Comparison of ENCODE assay signal across 15 mouse cellular contexts in the genomic region with DNA sequence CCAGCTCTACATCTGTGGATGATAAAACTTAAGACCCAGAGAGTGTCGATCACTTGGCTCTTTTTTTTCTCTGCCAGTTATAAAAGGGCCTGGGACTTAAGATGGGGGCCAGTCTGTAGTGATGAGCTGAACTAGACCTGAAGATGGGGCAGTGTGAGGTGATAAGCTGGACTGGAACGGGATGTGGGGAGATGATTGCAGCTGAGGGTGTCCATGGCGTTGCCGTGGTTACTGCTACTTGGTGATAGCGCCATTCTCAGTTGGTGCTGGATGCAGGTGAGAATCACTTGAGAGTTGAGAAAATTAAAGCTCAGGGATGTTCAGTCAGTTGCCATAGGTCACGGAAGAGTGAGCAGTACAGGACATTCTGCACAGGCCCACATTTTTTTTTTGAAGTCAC. TPM values are rescaled to one million over a fixed set of nuclear protein-coding genes. Genes with fewer than 3 reads are reported as not detected.
DNase-seq lines count a peak whose midpoint lies in the region; ATAC-seq and TF ChIP-seq lines count a peak whose summit lies in the region.
"Had no signal": no experiment of that assay in that cellular context is flagged by ENCODE, and none has a peak within 500 bp of the region (broad histone marks: within the 10 kb centered on the region; RNA-seq: fewer than 3 reads in every experiment).

No protein-coding gene starts in this region.

- H3K27me3 ChIP-seq in heart, embryonic 12.5 days (replicated peaks): no peaks in the 10 kb centered on the region
- H3K27me3 ChIP-seq in kidney, adult 2 months (replicated peaks; ENCODE audit: control insufficient read depth, insufficient read depth, low read length): no peaks in the 10 kb centered on the region
- H3K27me3 ChIP-seq in kidney, embryonic 16.5 days (ENCODE audit: insufficient read depth, low read length): no peaks in the 10 kb centered on the region
- H3K27me3 ChIP-seq in midbrain, embryonic 16.5 days (ENCODE audit: control insufficient read depth, insufficient read depth, low read depth, low read length): no peaks in the 10 kb centered on the region
- no peaks in the 10 kb centered on the region for H3K27me3 ChIP-seq in midbrain, embryonic 10.5 days (ENCODE audit: low read depth, poor library complexity, severe bottlenecking)
- H3K27me3 ChIP-seq: heart, embryonic 15.5 days; hindbrain, embryonic 13.5 days had no signal

- no peaks in the 10 kb centered on the region; the same call in 1 of the 2 replicates for H3K36me3 ChIP-seq in heart, embryonic 12.5 days
- H3K36me3 ChIP-seq in kidney, adult 2 months (ENCODE audit: control insufficient read depth, insufficient read depth, low read length): no peaks in the 10 kb centered on the region
- no peaks in the 10 kb centered on the region for H3K36me3 ChIP-seq in kidney, embryonic 16.5 days (ENCODE audit: insufficient read depth, low read length)
- H3K36me3 ChIP-seq in midbrain, embryonic 16.5 days (ENCODE audit: control insufficient read depth, insufficient read depth, low read length): no peaks in the 10 kb centered on the region
- H3K36me3 ChIP-seq in midbrain, embryonic 10.5 days: 0 out of 2 replicates have a peak, but pooled peaks cover 2% of the 10 kb centered on the region
- H3K36me3 ChIP-seq: embryonic facial prominence, embryonic 10.5 days; heart, embryonic 15.5 days; hindbrain, embryonic 13.5 days had no signal

- no peak for TF ChIP-seq CTCF in kidney, adult 2 months (conservative IDR thresholded peaks at IDR 0.05; ENCODE audit: insufficient read depth, insufficient read length, low read depth, low read length)

- WGBS in heart, embryonic 12.5 days: 77% methylated on average over 6 of the region's 6 CpGs
- WGBS in kidney, adult 2 months: 85% methylated on average over 6 of the region's 6 CpGs
- 92% methylated on average over 6 of the region's 6 CpGs for WGBS in kidney, embryonic 16.5 days
- 68% methylated on average over 6 of the region's 6 CpGs for WGBS in midbrain, embryonic 16.5 days
- WGBS in midbrain, embryonic 10.5 days: 86% methylated on average over 6 of the region's 6 CpGs

- no peak for TF ChIP-seq POLR2A in kidney, adult 2 months (IDR thresholded peaks at IDR 0.05; ENCODE audit: low read depth, low read length)

- H3K4me2 ChIP-seq in heart, embryonic 12.5 days: no peak overlapping the region
- H3K4me2 ChIP-seq in kidney, embryonic 16.5 days (replicated peaks; ENCODE audit: low read depth, low read length): no peak overlapping the region
- no peak overlapping the region for H3K4me2 ChIP-seq in midbrain, embryonic 16.5 days (ENCODE audit: low read length)
- H3K4me2 ChIP-seq: heart, embryonic 15.5 days; hindbrain, embryonic 13.5 days had no signal

- intact Hi-C loops in heart, postnatal 10 days (cut with DNase I): loop anchor here (10.0 kb wide), 1 partner anchor 467 kb away; no protein-coding TSS in a partner anchor

- H3K9me3 ChIP-seq in heart, embryonic 12.5 days (replicated peaks): no peaks in the 10 kb centered on the region
- H3K9me3 ChIP-seq in kidney, embryonic 16.5 days (ENCODE audit: low read length): no peaks in the 10 kb centered on the region
- H3K9me3 ChIP-seq in midbrain, embryonic 16.5 days (replicated peaks; ENCODE audit: control insufficient read depth, low read length, poor library complexity, severe bottlenecking): no peaks in the 10 kb centered on the region
- no peaks in the 10 kb centered on the region for H3K9me3 ChIP-seq in midbrain, embryonic 10.5 days (replicated peaks)
- H3K9me3 ChIP-seq: embryonic facial prominence, embryonic 10.5 days; heart, embryonic 15.5 days; hindbrain, embryonic 13.5 days had no signal

- H3K4me1 ChIP-seq in heart, embryonic 12.5 days (replicated peaks): peaks cover 58% of the 10 kb centered on the region
- peaks cover 6% of the 10 kb centered on the region; the same call in 1 of the 2 replicates for H3K4me1 ChIP-seq in kidney, adult 2 months (ENCODE audit: control insufficient read depth, insufficient read depth, low read length)
- no peaks in the 10 kb centered on the region for H3K4me1 ChIP-seq in kidney, embryonic 16.5 days (ENCODE audit: insufficient read depth, low read length)
- 0 out of 2 replicates have a peak, but pooled peaks cover 10% of the 10 kb centered on the region for H3K4me1 ChIP-seq in midbrain, embryonic 16.5 days (ENCODE audit: control insufficient read depth, insufficient read depth, low read length)
- no peaks in the 10 kb centered on the region for H3K4me1 ChIP-seq in midbrain, embryonic 10.5 days
- H3K4me1 ChIP-seq: embryonic facial prominence, embryonic 10.5 days had no signal

- no peak for DNase-seq in heart, postnatal 10 days
- DNase-seq in kidney, adult 2 months: peak; percentile 14
- no peak for DNase-seq in midbrain, embryonic 10.5 days (ENCODE audit: low spot score)
- DNase-seq: adrenal gland, adult 2 months; adrenal gland, postnatal 25 days; cerebellum, adult 2 months; gastrocnemius, postnatal 36 days; heart, adult 11 months had no signal

- no peak overlapping the region for H3K27ac ChIP-seq in heart, embryonic 12.5 days (ENCODE audit: poor library complexity, severe bottlenecking)
- no peak overlapping the region for H3K27ac ChIP-seq in kidney, adult 2 months (ENCODE audit: insufficient read depth, low read depth, low read length)
- no peak overlapping the region for H3K27ac ChIP-seq in kidney, embryonic 16.5 days (ENCODE audit: low read length)
- H3K27ac ChIP-seq in midbrain, embryonic 16.5 days (ENCODE audit: low read length): 0 out of 2 replicates have a peak overlapping the region, but pooled peaks have one; percentile 10
- no peak overlapping the region for H3K27ac ChIP-seq in midbrain, embryonic 10.5 days (replicated peaks)
- H3K27ac ChIP-seq: embryonic facial prominence, embryonic 10.5 days; hindbrain, embryonic 13.5 days had no signal

- ATAC-seq in heart, embryonic 12.5 days (ENCODE audit: insufficient number of reproducible peaks, low FRiP score): no peak
- ATAC-seq in kidney, embryonic 16.5 days (ENCODE audit: low FRiP score, low TSS enrichment): no peak
- no peak for ATAC-seq in midbrain, embryonic 16.5 days
- ATAC-seq: intestine, embryonic 16.5 days had no signal

- H3K9ac ChIP-seq in heart, embryonic 12.5 days: peak overlapping the region; percentile 22; the same call in 1 of the 2 replicates
- H3K9ac ChIP-seq in kidney, embryonic 16.5 days (replicated peaks; ENCODE audit: low read length): no peak overlapping the region
- H3K9ac ChIP-seq in midbrain, embryonic 16.5 days (ENCODE audit: low read depth, low read length): no peak overlapping the region
- H3K9ac ChIP-seq: heart, embryonic 15.5 days; hindbrain, embryonic 13.5 days had no signal

- H3K4me3 ChIP-seq in heart, embryonic 12.5 days: no peak overlapping the region
- H3K4me3 ChIP-seq in kidney, adult 2 months (ENCODE audit: insufficient read depth, low read depth, low read length): no peak overlapping the region
- H3K4me3 ChIP-seq in kidney, embryonic 16.5 days (ENCODE audit: low read length): no peak overlapping the region
- no peak overlapping the region for H3K4me3 ChIP-seq in midbrain, embryonic 16.5 days (ENCODE audit: low read depth, low read length)
- no peak overlapping the region for H3K4me3 ChIP-seq in midbrain, embryonic 10.5 days
- H3K4me3 ChIP-seq: embryonic facial prominence, embryonic 10.5 days; heart, embryonic 15.5 days; hindbrain, embryonic 13.5 days had no signal

RNA-seq across cellular contexts. Expression of a gene that starts 48.6 kb away (rescaled TPM):
- 18.2 and 18.4 TPM in 2 replicates for polyA plus RNA-seq in heart, embryonic 12.5 days (2016; fragmentation: Nextera tagmentation; extraction: Ambion mirVana)
- total RNA-seq in heart, postnatal 10 days (2021): 10 to 100 TPM; 15.3 to 16.1 TPM
- polyA plus RNA-seq in kidney, adult 2 months (2012; rRNA removed): 20.1 and 20.6 TPM in 2 replicates
- polyA plus RNA-seq in kidney, embryonic 16.5 days (2015; fragmentation: Nextera tagmentation; extraction: Ambion mirVana): 26.4 and 27.4 TPM in 2 replicates
- polyA plus RNA-seq in midbrain, embryonic 16.5 days (2015; fragmentation: Nextera tagmentation; extraction: Ambion mirVana): 17.2 and 18.2 TPM in 2 replicates
- 22.4 and 24.8 TPM in 2 replicates for polyA plus RNA-seq in midbrain, embryonic 10.5 days (2016; fragmentation: Nextera tagmentation; extraction: Ambion mirVana)
